Mouse (Mus musculus) hindbrain, embryonic 14.5 days (tissue): ENCODE measurements around the gene Plcb4. TPM values are rescaled to one million over a fixed set of nuclear protein-coding genes. Genes with fewer than 3 reads are reported as not detected.

ENCODE experiments used
- ATAC-seq: fragments of 200-750 bp; cut with Nextera tagmentation; 2 replicates; pipeline ENCODE4 v1.8.0; 2017; ENCODE audit warnings: moderate number of reproducible peaks, mild to moderate bottlenecking, moderate TSS enrichment, moderate library complexity; ENCODE audit not compliant: low FRiP score
- DNase-seq: peaks from one replicate; pipeline ENCODE4 v3.0.0-alpha.2; 2015; ENCODE audit warnings: low spot score
- H3K27ac ChIP-seq: fragments of 300-500 bp; sonication (generic); 2 replicates; pipeline ENCODE4 v1.5.1; 2014; ENCODE audit warnings: mild to moderate bottlenecking, moderate library complexity
- H3K27me3 ChIP-seq: fragments of 300-500 bp; sonication (generic); 2 replicates; pipeline ENCODE4 v1.6.1; 2014; ENCODE audit warnings: mild to moderate bottlenecking, low read length, mixed read lengths; ENCODE audit not compliant: control insufficient read depth, insufficient read depth
- H3K36me3 ChIP-seq: fragments of 300-500 bp; sonication (generic); replicated peaks from 2 replicates; pipeline ENCODE4 v1.6.1; 2014; ENCODE audit not compliant: control insufficient read depth, insufficient read depth
- H3K4me1 ChIP-seq: fragments of 300-500 bp; sonication (generic); replicated peaks from 2 replicates; pipeline ENCODE4 v1.6.1; 2014; ENCODE audit warnings: antibody characterized with exemption, low read length, mixed read lengths; ENCODE audit not compliant: control insufficient read depth, insufficient read depth
- H3K4me2 ChIP-seq: fragments of 300-500 bp; sonication (generic); replicated peaks from 2 replicates; pipeline ENCODE4 v1.6.1; 2014; ENCODE audit warnings: mild to moderate bottlenecking, moderate library complexity
- H3K4me3 ChIP-seq: fragments of 300-500 bp; sonication (generic); replicated peaks from 2 replicates; pipeline ENCODE4 v1.5.1; 2014; ENCODE audit warnings: mild to moderate bottlenecking, low read length
- H3K9ac ChIP-seq: fragments of 300-500 bp; sonication (generic); 2 replicates; pipeline ENCODE4 v1.6.1; 2014
- H3K9me3 ChIP-seq: fragments of 300-500 bp; sonication (generic); 2 replicates; pipeline ENCODE4 v1.6.1; 2016; ENCODE audit warnings: low read length; ENCODE audit not compliant: control insufficient read depth
- WGBS: fragments of 180-500 bp; shearing (Covaris S2); extraction: QIAGEN DNeasy Blood & Tissue Kit; methylation state at CpG from one replicate; pipeline ENCODE4 v1.1.7; 2014; 5-methylcytosine and 5-hydroxymethylcytosine counted together
- polyA plus RNA-seq: library from polyadenylated mRNA; unstranded; fragments of >200 nt; fragmentation: Nextera tagmentation; extraction: Ambion mirVana; gene quantifications from 2 replicates; pipeline ENCODE4 v1.2.1, GENCODE M21; 2014

The Plcb4 gene
- polyA plus RNA-seq, 1 experiment from 2014 or later, result 46.2 TPM

DNA sequence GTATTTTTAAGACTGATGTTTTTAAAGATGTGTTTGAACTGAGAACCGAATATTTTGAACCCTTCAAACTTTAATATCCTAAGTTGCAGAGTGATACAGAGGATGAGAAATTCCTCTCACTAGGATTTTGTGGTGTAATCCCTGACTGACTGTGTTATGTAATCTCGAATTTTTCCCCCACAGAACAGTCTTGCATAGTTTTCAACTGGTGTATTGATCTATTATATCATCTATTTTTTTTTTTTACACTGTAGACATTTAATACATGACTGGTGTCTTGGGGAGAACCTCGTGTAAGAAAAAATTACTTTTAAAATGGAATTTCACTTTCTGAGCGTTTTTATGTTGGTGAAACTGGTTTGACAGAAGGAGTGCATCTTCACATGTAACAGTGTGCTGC lies 2.0 kb downstream of the Plcb4 start:
- ATAC-seq, result no peak
- Histone ChIP-seq H3K4me2 (peak overlapping the region; percentile 54), H3K27me3 (no peaks in the 10 kb centered on the region), H3K9me3 (no peaks in the 10 kb centered on the region), H3K27ac (no peak overlapping the region), H3K4me1 (peaks cover 5% of the 10 kb centered on the region; the same call in 1 of the 2 replicates), H3K4me3 (peak overlapping the region; percentile 82), H3K36me3 (peaks cover 2% of the 10 kb centered on the region; the same call in 1 of the 2 replicates), H3K9ac (0 out of 2 replicates have a peak overlapping the region, but pooled peaks have one; percentile 24)
- no peak for DNase-seq
- WGBS, result 73% methylated on average over 4 of the region's 4 CpGs

DNA sequence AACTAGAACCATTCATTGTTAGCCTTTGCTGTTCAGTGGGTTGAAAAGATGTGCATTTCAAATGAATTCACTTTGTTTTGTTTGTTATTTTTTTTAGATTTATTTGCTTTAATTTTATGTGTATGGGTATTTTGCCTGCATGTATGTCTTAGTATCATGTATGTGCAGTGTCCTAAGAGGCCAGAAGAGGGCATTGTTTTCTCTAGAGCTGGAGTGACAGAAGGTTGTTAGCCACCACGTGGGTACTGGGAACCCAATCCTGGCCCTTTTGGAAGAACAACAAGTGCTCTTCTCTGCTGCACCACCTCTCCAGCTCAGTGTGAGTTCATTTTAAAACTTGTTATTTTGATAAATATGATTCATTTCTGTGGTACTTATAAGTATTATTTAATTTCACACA lies 5.0 kb downstream of the Plcb4 start:
- Histone ChIP-seq H3K27ac (no peak overlapping the region), H3K4me3 (no peak overlapping the region), H3K27me3 (no peaks in the 10 kb centered on the region), H3K4me2 (no peak overlapping the region), H3K9ac (no peak overlapping the region), H3K36me3 (peaks cover 6% of the 10 kb centered on the region; the same call in 1 of the 2 replicates), H3K9me3 (no peaks in the 10 kb centered on the region), H3K4me1 (peaks cover 5% of the 10 kb centered on the region; the same call in 1 of the 2 replicates)
- WGBS, result 82% methylated on average over 1 of the region's 1 CpGs
- ATAC-seq (no peak), DNase-seq (no peak)

DNA sequence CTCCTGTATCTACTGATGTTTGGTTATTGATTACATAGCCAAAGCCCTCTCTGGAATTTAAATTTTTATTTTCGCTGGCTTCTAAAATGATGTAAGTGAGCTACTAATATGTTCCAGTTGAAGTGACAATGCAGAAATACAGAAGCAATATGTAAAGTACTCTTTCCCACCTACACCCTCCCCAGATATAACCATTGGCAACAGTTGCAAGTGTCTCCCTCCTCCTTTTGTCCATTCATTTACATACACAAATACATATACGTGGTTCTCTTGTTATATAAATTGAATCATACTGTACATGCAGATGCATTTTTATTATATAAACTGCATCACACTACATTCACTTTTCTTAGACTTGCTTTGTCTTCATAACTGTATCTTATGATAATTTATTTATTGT lies 8.7 kb downstream of the Plcb4 start:
- Histone ChIP-seq H3K27me3 (no peaks in the 10 kb centered on the region), H3K4me3 (no peak overlapping the region)
- WGBS, result 94% methylated on average over 2 of the region's 2 CpGs

DNA sequence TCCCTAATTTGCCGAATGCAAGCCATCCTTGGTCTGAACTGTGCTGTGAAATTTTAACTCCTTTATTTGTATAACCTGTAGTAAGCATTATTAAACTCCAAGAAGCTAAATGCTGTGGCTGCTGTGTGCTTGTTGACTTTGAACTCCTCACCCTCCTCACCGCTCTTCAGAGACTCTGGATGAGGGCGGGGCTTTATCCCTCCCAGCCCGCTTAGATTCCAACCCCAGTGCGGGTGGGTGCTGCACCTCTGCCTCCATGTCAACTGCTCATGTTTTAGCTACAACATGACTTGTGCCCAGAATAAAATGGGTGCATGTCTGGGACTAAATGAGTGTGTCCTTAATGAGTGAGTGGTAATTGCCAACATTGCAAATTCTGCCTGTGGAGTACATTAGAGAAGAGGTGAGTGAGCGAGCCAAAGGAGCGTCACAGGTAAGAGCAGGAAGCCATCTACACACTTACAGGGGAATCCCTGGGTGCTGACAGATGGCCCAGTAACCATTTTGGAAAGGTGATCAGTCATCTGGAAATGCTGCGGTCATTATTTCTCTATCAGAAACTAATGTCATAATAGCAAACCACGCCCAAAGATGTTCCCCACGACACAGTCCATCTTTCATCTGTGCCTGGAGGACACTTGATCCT lies 13.8 kb downstream of the Plcb4 start:
- no peaks in the 10 kb centered on the region for H3K9me3 ChIP-seq
- no peaks in the 10 kb centered on the region for H3K36me3 ChIP-seq
- ATAC-seq, result no peak
- WGBS, result 79% methylated on average over 10 of the region's 10 CpGs
- H3K27ac ChIP-seq, result no peak overlapping the region
- H3K4me1 ChIP-seq, result no peaks in the 10 kb centered on the region
- no peak overlapping the region for H3K9ac ChIP-seq
- H3K27me3 ChIP-seq, result no peaks in the 10 kb centered on the region
- no peak for DNase-seq
- H3K4me2 ChIP-seq, result no peak overlapping the region
- H3K4me3 ChIP-seq, result no peak overlapping the region

More for the DNA sequence above, 8.7 kb downstream of the Plcb4 start:
- Histone ChIP-seq H3K4me1 (no peaks in the 10 kb centered on the region), H3K9ac (no peak overlapping the region), H3K27ac (no peak overlapping the region), H3K36me3 (peaks cover 6% of the 10 kb centered on the region; the same call in 1 of the 2 replicates), H3K9me3 (no peaks in the 10 kb centered on the region), H3K4me2 (no peak overlapping the region)
- ATAC-seq (no peak), DNase-seq (no peak)

DNA sequence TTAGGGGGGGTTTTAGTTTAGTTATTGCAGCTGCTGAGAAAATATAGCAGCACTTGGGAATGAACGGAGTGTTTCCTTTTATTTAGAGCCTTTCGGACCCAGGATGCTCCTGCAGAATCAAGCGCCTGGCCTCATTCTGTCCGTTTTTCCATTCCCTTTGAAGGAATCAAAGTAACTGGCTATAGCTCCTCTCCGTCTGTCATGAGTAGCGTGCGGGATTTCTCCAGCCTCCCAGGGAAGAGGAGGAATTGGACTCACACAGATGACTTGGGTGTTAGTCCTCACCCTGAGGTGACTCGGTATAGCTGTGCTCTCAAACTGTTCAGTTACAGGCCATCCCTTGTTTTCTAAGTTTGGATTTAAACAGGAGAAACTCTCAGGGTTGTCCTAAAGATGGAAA lies 14.8 kb downstream of the Plcb4 start:
- WGBS, result 88% methylated on average over 8 of the region's 8 CpGs
- H3K9ac ChIP-seq, result no peak overlapping the region
- no peak overlapping the region for H3K27ac ChIP-seq
- no peaks in the 10 kb centered on the region for H3K27me3 ChIP-seq
- H3K9me3 ChIP-seq, result no peaks in the 10 kb centered on the region
- H3K36me3 ChIP-seq, result no peaks in the 10 kb centered on the region
- DNase-seq (no peak), ATAC-seq (no peak)
- H3K4me2 ChIP-seq, result no peak overlapping the region
- no peaks in the 10 kb centered on the region for H3K4me1 ChIP-seq
- H3K4me3 ChIP-seq, result no peak overlapping the region

DNA sequence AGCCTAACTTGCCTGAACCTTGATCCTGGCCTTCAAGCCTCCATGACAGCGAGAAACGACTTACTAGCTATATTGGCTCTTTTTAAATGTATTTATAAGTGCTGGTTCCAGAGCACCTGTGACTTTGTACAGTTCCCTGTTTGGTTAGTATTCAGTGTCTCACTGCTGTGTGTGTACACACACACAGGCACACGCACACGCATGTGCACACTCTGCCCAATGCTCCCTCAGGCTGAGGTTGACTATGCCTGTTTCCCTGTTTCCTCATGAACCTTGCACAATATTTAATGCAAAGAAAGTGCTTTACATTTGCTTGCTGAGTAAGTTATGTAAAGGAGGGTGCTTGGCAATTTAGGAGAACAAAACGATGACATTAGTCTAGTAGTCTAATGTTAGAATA lies 16.5 kb downstream of the Plcb4 start:
- no peaks in the 10 kb centered on the region for H3K36me3 ChIP-seq
- 93% methylated on average over 5 of the region's 5 CpGs for WGBS
- H3K9me3 ChIP-seq, result no peaks in the 10 kb centered on the region
- no peak overlapping the region for H3K4me3 ChIP-seq
- H3K9ac ChIP-seq, result no peak overlapping the region
- no peaks in the 10 kb centered on the region for H3K27me3 ChIP-seq
- H3K4me2 ChIP-seq, result no peak overlapping the region
- ATAC-seq (no peak), DNase-seq (no peak)
- no peaks in the 10 kb centered on the region for H3K4me1 ChIP-seq
- no peak overlapping the region for H3K27ac ChIP-seq

DNA sequence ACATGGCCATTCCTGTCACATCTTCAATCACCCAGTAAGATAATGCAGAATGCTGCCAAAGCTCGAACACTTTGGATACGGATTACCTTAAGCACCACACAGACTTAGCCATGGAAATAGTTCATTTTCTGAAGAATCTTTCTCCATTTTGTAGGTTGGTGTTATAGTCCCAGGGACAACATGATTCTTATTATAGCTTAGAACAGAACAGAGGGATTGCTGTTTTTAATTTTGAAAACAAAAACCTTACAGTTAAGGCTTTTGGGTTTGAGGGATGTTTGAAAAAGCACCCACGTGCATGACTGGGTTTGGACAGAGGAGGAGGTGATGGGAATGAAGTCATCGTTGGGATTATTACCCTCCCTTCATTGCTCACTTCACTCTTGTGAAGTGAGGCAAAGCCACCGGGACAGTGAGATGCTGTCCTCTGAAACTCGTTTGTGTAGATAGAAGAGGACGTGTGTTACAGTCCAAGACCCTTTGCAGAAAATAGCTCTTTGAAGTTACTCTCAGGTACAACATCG lies 18.2 kb downstream of the Plcb4 start:
- H3K27me3 ChIP-seq, result no peaks in the 10 kb centered on the region
- DNase-seq, result no peak
- no peak overlapping the region for H3K4me3 ChIP-seq
- WGBS, result 66% methylated on average over 8 of the region's 8 CpGs
- no peaks in the 10 kb centered on the region for H3K9me3 ChIP-seq
- no peaks in the 10 kb centered on the region for H3K36me3 ChIP-seq
- no peak overlapping the region for H3K27ac ChIP-seq
- H3K4me1 ChIP-seq, result no peaks in the 10 kb centered on the region
- ATAC-seq, result no peak
- no peak overlapping the region for H3K9ac ChIP-seq
- H3K4me2 ChIP-seq, result no peak overlapping the region

DNA sequence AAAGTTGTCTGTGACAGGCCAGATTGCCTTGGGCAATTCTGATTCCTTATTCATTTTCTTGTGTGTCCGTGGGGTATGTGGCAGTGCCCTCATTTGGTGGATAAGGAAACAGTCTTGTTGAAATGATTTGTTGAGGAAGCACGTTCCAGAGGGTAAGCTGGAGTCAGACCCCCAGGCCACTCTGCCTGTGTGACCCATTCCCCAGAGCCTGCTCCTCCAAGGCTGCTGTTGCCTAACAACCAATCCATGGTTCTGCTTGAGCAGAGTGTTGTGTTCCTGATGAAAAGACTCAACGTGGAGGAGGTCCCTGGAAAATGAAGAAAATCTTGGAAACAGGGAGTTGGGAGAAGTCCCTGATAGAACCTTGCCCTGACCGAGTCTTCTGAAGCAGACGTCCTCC lies 18.8 kb downstream of the Plcb4 start:
- Histone ChIP-seq H3K27me3 (no peaks in the 10 kb centered on the region), H3K36me3 (no peaks in the 10 kb centered on the region), H3K9me3 (no peaks in the 10 kb centered on the region), H3K4me1 (no peaks in the 10 kb centered on the region), H3K4me3 (no peak overlapping the region), H3K27ac (no peak overlapping the region), H3K9ac (no peak overlapping the region), H3K4me2 (no peak overlapping the region)
- 48% methylated on average over 5 of the region's 5 CpGs for WGBS
- DNase-seq (no peak), ATAC-seq (no peak)

DNA sequence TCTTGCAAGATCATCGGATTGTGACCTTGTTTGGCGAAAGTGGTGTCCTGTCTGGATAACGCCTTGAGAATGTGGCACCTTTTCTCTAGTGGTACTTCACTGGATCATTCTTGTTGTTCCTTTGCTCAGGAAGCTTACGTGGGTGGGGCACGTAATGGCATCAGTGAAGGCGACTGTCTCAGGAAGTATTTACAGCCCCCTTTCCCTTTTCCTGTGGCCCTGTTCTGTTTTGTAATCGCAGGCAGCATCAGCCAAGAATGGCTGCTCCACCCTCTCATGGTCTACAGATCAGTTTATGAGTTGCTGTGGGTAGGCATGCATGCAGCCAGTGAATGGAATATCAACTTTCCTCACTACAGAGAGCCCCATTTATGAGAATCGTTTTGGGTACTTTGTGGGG lies 21.2 kb downstream of the Plcb4 start:
- no peaks in the 10 kb centered on the region for H3K36me3 ChIP-seq
- H3K9me3 ChIP-seq, result no peaks in the 10 kb centered on the region
- no peak overlapping the region for H3K9ac ChIP-seq
- no peak overlapping the region for H3K27ac ChIP-seq
- H3K4me2 ChIP-seq, result no peak overlapping the region
- ATAC-seq (no peak), DNase-seq (no peak)
- H3K4me3 ChIP-seq, result no peak overlapping the region
- no peaks in the 10 kb centered on the region for H3K27me3 ChIP-seq
- WGBS, result 93% methylated on average over 8 of the region's 8 CpGs
- 0 out of 2 replicates have a peak, but pooled peaks cover 3% of the 10 kb centered on the region for H3K4me1 ChIP-seq
